Mouse (Mus musculus) urinary bladder, adult 2 months (tissue): ENCODE measurements around the gene Kalrn. TPM values are rescaled to one million over a fixed set of nuclear protein-coding genes. Genes with fewer than 3 reads are reported as not detected.
"Not testable (repeated sequence)": the region's sequence is repeated elsewhere in the genome, so short reads cannot be mapped to it uniquely, and the experiment has no call there.

Experiments used
- DNase-seq: peaks from one replicate; pipeline ENCODE4 v3.0.0; 2022; ENCODE audit warnings: low spot score
- polyA plus RNA-seq: library from polyadenylated mRNA; depleted of rRNA; stranded (reverse); fragments of >200 nt; gene quantifications from 2 replicates; pipeline ENCODE4 v1.2.3, GENCODE M21; 2012

The Kalrn gene
- polyA plus RNA-seq, 1 experiment: 8.4 TPM

GRCm38 (mm10) chr16:34113150-34113549 lies 460.2 kb downstream of the Kalrn start:
- no peak for DNase-seq

GRCm38 (mm10) chr16:34112490-34112889 lies 460.8 kb downstream of the Kalrn start:
- peak; percentile 22 for DNase-seq

GRCm38 (mm10) chr16:34110840-34111625 lies 462.3 kb downstream of the Kalrn start:
- no peak for DNase-seq

- no peak for DNase-seq
Measured at GRCm38 (mm10) chr16:34104427-34104826, 468.9 kb downstream of the Kalrn start.

GRCm38 (mm10) chr16:34102742-34103141 lies 470.6 kb downstream of the Kalrn start:
- no peak for DNase-seq

- no peak for DNase-seq
Measured at GRCm38 (mm10) chr16:34099795-34100194, 473.5 kb downstream of the Kalrn start.

- peak; percentile 45 for DNase-seq
Measured at GRCm38 (mm10) chr16:34095548-34096141, 477.7 kb downstream of the Kalrn start.

GRCm38 (mm10) chr16:34095093-34095465 lies 478.3 kb downstream of the Kalrn start:
- DNase-seq: no peak

- DNase-seq: no peak
Measured at GRCm38 (mm10) chr16:34094446-34095092, 478.8 kb downstream of the Kalrn start.

- DNase-seq: no peak
Measured at GRCm38 (mm10) chr16:34093734-34094445, 479.4 kb downstream of the Kalrn start.

- no peak for DNase-seq
Measured at GRCm38 (mm10) chr16:34089528-34090095, 483.7 kb downstream of the Kalrn start.

GRCm38 (mm10) chr16:34089022-34089421 lies 484.3 kb downstream of the Kalrn start:
- no peak for DNase-seq

- no peak for DNase-seq
Measured at GRCm38 (mm10) chr16:34088331-34088730, 485.0 kb downstream of the Kalrn start.

GRCm38 (mm10) chr16:34084135-34084920 lies 489.0 kb downstream of the Kalrn start:
- DNase-seq: no peak

GRCm38 (mm10) chr16:34082494-34083469 lies 490.6 kb downstream of the Kalrn start:
- DNase-seq: no peak

- DNase-seq: no peak
Measured at GRCm38 (mm10) chr16:34081683-34082438, 491.5 kb downstream of the Kalrn start.

GRCm38 (mm10) chr16:34081314-34081682 lies 492.0 kb downstream of the Kalrn start:
- not testable (repeated sequence) for DNase-seq

GRCm38 (mm10) chr16:34080818-34081217 lies 492.5 kb downstream of the Kalrn start:
- no peak for DNase-seq

GRCm38 (mm10) chr16:34079511-34079910 lies 493.8 kb downstream of the Kalrn start:
- no peak for DNase-seq
